Mouse (Mus musculus) kidney, adult 11 months (tissue): ENCODE data around the gene Adgb.
A peak's percentile ranks its signal among the peaks of the same experiment; 100 is the strongest.

Source experiments
- DNase-seq: peaks from one replicate; pipeline ENCODE4 v3.0.0; 2022

Gene Adgb

GRCm38 (mm10) chr10:10343930-10344329 lies 128.2 kb downstream of the Adgb start:
- peak; percentile 16 for DNase-seq

GRCm38 (mm10) chr10:10325560-10325959 lies 146.6 kb downstream of the Adgb start:
- DNase-seq: no peak

GRCm38 (mm10) chr10:10322961-10323360 lies 149.2 kb downstream of the Adgb start:
- DNase-seq: no peak

GRCm38 (mm10) chr10:10321119-10321781 lies 150.9 kb downstream of the Adgb start:
- peak; percentile 63 for DNase-seq

GRCm38 (mm10) chr10:10320364-10321083 lies 151.6 kb downstream of the Adgb start:
- no peak for DNase-seq

GRCm38 (mm10) chr10:10318086-10318485 lies 154.0 kb downstream of the Adgb start:
- no peak for DNase-seq

- no peak for DNase-seq
These were observed 156.5 kb downstream of the Adgb start for GRCm38 (mm10) chr10:10315631-10316030.

GRCm38 (mm10) chr10:10314521-10314920 lies 157.6 kb downstream of the Adgb start:
- peak; percentile 8 for DNase-seq

- DNase-seq: no peak
These were observed 162.2 kb downstream of the Adgb start for GRCm38 (mm10) chr10:10309877-10310426.

- no peak for DNase-seq
These were observed 163.1 kb downstream of the Adgb start for GRCm38 (mm10) chr10:10309056-10309455.

- no peak for DNase-seq
These were observed 164.7 kb downstream of the Adgb start for GRCm38 (mm10) chr10:10307384-10307783.

- no peak for DNase-seq
These were observed 167.8 kb downstream of the Adgb start for GRCm38 (mm10) chr10:10304370-10304769.

- no peak for DNase-seq
These were observed 170.4 kb downstream of the Adgb start for GRCm38 (mm10) chr10:10301692-10302091.

GRCm38 (mm10) chr10:10300915-10301439 lies 171.1 kb downstream of the Adgb start:
- DNase-seq: peak; percentile 74

- no peak for DNase-seq
These were observed 172.1 kb downstream of the Adgb start for GRCm38 (mm10) chr10:10299987-10300386.

GRCm38 (mm10) chr10:10287221-10287867 lies 184.8 kb downstream of the Adgb start:
- DNase-seq: no peak
